Mouse (Mus musculus): ENCODE measurements at regions not wholly inside any gene's neighbourhood (a gene's known extent, or its start where the extent isn't known, plus 50 kb on each side); places are given as distances from the start of the nearest gene placed in this dataset.

DNA sequence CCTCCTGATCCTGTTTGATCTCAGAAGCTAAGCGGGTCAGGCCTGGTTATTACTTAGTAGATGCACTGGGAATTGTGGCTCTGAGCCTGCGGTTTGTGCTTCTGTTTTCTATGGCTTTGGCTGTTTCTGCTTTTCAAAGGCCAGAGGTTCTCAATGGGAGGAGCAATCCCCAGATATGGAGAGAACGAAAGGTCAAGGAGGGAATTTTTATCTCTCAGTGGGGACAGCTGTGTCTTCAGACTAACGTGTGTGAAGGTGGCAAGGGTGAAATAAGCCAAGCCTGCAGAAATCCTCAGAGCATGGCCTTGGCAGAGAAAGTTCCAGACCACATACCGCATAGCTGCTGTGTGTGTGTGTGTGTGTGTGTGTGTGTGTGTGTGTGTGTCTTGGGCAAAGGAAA is 375.0 kb upstream of the Fam19a5 start:
- no peak for TF ChIP-seq CTCF (IDR thresholded peaks at IDR 0.05; ENCODE audit: borderline replicate concordance, control insufficient read depth, extremely low read depth, insufficient read depth, low read length, poor library complexity)
- TF ChIP-seq POLR2A (IDR thresholded peaks at IDR 0.05; ENCODE audit: control insufficient read depth, extremely low read depth, insufficient read depth, low read length, poor library complexity): no peak

All from thymus, adult 2 months (tissue).